Mouse (Mus musculus): ENCODE measurements around the gene Pde7b. TPM values are rescaled to one million over a fixed set of nuclear protein-coding genes. Genes with fewer than 3 reads are reported as not detected.

Pde7b gene
- total RNA-seq (2021) = 10 to 100 TPM; 23.7 to 24.5 TPM
- long read RNA-seq, experiment 1, partial matches to known transcripts = 0 of 2 reads
- long read RNA-seq, experiment 1, other reads (novel, unspliced or antisense) = 2 of 2 reads
- long read RNA-seq, experiment 2, partial matches to known transcripts = 0 of 3 reads
- long read RNA-seq, experiment 2, other reads (novel, unspliced or antisense) = 3 of 3 reads

DNA sequence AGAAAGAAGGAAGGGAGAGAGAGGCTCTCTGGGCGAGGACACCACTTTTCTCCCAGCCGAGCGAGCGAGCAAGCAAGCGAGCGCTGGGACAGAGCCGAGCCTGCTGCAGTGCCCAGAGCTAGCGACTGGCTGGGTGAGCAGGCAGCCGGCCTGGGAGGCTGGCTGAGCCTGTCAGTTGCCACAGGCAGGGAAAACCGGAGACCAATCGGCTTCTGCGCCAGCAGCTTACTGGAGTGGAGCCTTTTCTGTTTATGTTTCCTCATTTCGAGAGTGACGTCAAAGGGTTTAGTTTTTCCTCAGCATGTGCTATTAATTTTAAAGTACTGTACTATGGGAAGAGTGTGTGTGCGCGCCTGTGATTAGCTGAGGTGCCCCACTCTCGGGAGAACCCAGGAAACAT lies at the start of gene Pde7b:
Pde7b (minus strand) TSS at position 173 of the 400 bp plus-strand sequence.
- DNase-seq = peak; percentile 89

DNA sequence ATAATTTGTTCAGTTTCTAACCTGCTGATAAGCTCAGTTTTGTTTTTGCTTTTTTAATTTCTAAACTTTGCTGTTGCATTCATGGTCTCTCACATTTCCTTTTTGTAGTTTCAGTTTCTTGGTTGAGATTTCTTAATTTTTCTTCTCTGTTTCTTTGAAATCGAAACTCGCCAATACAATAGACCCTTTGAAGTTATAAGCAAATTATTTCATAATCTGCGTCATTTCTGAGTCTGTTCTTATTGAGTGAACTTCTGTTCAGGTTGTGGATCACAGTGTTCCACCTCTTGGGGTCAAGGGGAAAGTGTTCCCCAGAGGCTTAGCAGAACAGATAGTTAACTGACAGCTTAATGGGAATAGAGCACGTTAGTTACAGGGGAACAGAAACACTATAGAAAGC lies 47.2 kb upstream of the Pde7b start:
- no peak for DNase-seq

DNA sequence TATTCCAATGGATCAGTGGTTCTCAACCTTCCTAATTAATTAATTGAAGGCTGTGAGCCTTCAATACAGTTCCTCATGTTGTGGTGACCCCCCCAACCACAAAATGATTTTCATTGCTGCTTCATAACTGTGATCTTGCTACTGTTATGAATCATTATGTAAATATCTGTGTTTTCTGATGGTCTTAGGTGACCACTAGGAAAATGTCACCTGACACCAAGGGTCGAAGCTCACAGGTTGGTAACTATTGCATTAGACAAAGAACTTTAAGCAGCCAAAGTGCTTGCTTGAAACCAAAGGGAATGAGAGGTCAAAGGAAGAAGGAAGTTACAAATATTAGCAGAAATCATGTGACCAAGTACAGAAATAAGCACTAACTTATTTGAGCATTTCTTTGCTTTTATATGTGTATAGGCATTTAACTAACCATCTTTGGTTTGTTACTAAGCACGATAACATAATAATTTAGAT lies 45.6 kb upstream of the Pde7b start:
- DNase-seq = no peak

DNA sequence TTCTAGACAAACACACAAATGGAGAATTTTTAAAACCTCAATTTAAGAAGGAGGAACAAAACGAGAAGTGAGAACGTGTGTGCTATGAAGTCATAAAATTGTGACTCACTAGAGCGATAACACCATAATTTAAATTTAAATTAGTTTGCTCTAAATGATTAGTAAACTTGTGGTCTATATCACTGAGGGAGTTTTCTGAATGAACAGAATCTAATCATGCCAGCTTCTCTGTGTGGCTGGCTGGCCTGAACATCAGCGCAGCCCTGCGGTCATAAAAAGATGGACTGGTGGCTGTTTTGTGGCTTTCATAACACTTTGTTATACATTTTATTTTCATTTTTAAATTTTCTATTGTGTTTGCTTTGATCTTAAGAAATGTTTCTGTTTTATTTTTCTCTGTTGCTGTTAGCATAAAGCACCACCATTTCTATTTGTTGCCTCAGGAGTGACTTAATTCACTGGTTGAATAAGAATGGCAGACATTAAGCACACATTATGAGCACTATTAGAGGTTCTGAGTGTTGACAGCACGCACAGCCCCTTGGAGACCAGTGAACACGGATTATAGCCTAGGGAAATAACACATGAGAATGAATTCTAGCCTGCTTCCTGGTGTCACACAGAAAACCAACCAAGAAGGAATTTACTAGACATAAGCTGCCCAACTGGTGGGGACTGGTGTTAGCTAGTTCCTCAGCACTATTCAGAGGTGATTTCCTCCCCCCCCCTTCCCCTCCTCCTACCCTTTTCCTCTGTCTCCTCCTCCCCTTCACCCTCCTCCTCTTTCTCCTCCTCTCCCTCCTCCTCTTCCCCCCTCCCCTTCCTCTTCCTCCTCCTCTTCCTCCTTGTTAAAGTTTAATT lies 44.9 kb upstream of the Pde7b start:
- DNase-seq = no peak

DNA sequence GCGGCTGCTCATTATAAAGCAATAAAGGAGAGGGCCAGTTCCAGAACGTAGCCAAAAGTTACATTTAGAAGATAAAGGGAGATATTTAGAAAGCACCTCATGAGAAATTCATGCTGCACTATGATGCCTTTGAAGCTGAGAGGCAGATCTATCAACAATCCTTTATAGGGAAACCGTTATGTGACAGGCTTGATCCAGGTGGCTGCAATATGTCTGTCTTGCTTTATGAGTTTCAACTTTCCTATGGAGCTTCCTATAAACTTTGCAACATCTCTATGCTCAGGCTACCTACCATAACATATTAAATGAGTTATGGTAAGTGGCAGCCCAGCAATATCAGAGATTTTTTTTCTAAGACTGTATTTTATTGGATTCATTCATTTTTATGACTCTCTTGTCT lies 39.5 kb upstream of the Pde7b start:
- DNase-seq = no peak

DNA sequence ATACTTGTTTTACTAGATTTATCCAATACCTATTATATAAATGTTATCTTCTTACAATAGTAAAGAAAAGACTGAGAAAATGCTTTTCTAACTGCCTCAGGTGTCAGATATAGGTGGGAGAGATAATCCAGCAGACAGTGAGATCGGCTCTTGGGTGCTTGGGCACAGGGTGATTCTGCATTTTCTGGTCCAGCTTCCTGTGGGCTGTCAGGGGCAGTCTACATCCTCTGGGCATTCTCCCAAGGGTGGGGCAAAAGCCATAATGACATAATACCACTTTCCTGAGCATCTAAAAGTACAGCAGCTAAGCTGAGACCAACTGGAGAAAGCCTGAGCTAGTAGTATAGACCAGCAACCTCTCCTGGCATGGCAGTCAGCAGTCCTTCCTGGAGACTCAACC lies 34.1 kb upstream of the Pde7b start:
- DNase-seq = no peak

DNA sequence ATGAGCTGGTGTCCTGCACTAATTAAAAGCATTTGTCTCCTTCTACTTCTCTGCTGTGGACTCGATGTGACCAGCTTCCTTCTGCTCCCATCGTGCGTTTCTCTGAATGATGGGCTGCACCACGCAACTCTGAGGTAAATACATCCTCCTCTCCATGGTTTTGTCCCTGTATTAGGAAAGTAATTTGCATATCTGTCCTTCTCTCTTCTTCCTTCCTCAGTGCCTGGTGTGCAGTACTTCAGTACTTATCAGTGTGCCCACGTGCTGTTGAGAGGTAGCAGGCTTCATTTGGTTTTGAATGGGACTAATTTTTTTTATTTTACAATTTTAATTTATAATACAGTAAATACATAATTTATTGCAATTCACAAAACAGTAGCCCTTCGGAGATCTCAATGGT lies 33.4 kb upstream of the Pde7b start:
- DNase-seq = no peak

DNA sequence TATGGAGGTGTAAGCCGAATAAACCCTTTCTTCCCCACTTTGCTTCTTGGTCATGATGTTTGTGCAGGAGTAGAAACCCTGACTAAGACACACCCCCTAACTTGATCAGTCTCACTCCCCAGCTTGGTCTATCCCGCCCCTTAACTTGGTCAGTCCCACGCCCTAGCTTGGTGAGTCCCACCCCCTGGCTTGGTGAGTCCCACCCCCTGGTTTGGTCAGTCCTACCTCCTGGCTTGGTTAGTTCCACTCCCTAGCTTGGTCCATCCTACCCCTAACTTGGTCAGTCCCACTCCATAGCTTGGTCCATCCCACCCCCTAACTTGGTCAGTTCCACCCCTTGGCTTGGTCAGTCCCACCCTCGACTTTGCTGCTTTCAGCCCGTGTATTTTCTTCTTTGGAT lies 31.3 kb upstream of the Pde7b start:
- no peak for DNase-seq

DNA sequence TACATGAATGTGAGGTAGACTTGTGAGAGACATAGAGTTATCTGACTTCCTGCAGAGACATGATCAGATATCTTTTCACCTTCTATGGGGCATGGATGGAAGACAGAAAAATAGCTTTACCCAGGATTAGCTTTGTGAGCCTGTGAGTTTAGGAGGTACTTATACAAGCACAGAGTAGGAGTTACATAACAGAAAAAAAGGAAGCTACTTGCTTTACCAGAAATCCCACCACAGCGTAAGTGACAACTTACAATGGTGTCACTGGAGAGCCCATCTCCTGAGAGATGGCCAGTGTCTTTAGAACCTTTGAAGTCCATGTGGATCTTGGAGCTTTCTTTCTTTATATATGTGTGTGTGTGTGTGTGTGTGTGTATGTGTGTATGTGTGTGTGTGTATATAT lies 28.0 kb upstream of the Pde7b start:
- no peak for DNase-seq

GRCm38 (mm10) chr10:20750642-20751251 lies 25.9 kb upstream of the Pde7b start:
- DNase-seq = no peak

- DNase-seq = no peak
Observed at GRCm38 (mm10) chr10:20748938-20749337, 24.1 kb upstream of the Pde7b start.

DNA sequence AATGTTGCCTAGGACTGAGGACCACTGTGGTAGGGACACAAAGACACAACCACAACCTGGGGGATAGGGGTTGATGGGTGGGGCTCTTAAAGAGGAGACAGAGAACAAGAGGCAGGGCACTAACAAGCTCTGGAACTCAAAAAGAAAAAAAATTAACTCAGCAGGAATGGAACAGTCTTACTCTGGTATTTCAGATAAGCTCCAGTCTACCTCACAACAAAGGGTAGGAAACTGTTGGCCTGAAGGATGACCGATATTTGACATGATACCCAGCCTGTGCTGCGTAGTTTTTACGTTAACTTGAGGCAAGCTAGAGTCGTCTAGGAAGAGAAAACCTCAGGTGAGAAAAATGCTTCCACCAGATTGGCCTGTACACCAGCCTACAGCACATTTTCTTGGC lies 22.4 kb upstream of the Pde7b start:
- no peak for DNase-seq

- DNase-seq = no peak
Observed at GRCm38 (mm10) chr10:20739801-20740200, 14.9 kb upstream of the Pde7b start.

GRCm38 (mm10) chr10:20737146-20737545 lies 12.3 kb upstream of the Pde7b start:
- no peak for DNase-seq

GRCm38 (mm10) chr10:20735775-20736449 lies 11.0 kb upstream of the Pde7b start:
- DNase-seq = no peak

DNA sequence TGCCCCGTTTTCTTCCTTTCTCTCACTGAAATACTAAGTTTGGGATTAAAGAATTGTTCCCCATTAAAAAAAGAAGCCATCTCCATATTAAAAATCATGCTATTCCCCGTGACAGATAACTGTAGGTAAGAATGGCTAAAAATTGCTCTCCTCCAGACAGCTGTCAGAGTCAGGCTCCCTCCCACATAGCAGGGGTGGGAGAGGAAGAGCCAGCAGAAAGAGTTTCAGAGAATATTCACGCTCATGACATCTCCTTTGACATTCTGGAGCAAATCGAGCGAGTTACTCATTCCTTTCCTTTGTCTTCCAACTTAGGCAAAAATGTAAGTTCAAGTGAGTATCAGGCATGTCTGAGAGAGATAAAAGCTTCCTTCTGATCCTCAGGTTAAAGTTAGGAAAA lies 8.7 kb upstream of the Pde7b start:
- no peak for DNase-seq

DNA sequence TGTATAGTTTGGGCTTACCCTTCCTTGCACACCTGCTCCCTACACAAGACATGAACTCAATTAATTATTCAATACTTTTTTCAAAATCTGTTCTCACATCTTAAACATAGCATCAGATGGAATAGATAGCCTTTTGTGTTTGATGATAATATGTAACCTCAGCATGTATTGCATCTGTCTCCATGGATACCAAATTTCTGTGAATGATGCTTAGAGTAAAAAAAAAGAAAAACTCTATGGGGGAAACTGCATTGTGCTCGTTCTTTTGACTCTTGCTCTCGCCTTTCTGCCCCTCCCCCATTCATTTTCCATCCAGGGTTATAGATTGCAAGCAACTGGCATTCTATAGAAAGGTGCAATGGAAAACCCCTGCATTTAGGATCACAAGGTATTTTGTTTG lies 7.3 kb upstream of the Pde7b start:
- no peak for DNase-seq

DNA sequence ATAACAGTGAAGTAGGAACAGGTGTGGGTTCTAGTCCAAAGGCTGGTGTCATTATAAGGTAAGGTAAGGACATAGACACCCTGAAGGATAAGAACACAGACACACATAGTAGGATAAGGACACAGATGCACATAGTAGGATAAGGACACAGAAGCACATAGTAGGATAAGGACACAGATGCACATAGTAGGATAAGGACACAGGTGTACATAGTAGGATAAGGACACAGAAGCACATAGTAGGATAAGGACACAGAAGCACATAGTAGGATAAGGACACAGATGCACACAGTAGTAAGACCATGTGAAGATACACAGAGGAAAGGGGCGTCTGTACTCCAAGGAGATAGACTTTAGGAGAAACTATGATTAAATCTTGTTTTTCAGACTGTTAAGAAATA lies 5.2 kb upstream of the Pde7b start:
- DNase-seq = no peak

- no peak for DNase-seq
Observed at GRCm38 (mm10) chr10:20725384-20725983, 606 bp upstream of the Pde7b start.

GRCm38 (mm10) chr10:20724451-20724850 lies 427 bp downstream of the Pde7b start:
- no peak for DNase-seq

DNA sequence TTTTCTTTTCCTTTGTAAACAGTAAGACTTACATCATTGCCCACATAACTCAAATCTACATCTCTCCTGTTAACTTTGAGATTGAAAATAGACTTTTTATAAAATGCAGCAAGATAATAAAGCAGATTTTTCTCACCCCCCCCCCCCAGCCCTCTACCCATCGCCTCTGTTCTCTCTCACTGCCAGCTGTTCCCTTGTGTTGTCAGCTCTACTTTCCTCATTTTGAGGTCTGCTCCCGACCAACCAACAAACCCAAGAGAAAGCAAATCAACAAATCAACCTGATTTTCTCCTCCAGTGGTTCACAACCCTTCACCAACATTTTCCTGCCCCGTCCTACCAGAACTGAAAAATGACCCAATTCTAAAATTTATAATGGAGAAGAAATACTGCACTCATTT lies 916 bp downstream of the Pde7b start:
- no peak for DNase-seq

DNA sequence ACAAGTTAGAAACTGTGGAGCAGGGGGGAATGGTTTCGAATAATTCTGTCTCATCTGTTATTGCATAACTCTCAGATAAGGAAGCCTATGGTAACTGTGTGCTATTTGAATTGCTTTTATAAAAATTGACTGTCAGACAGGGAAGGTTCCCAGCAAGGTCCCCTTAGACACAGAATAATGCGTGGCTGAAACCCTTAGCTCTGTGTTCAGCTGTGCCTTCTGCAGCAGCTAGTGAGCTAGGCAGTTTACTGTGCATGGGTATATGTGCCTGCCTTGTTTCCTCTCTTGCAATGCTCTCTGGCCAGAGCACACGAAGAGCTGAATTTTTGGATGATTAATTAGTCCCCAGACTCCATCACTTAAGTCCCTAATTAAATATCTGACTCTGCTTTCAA lies 1.4 kb downstream of the Pde7b start:
- peak; percentile 12 for DNase-seq
